Comparison of ENCODE assay signal across 13 mouse cellular contexts in genomic region chr19:37957256-37957655, GRCm38 (mm10).
DNase-seq lines count a peak whose midpoint lies in the region; ATAC-seq and TF ChIP-seq lines count a peak whose summit lies in the region.
"Had no signal": no experiment of that assay in that cellular context is flagged by ENCODE, and none has a peak within 500 bp of the region (broad histone marks: within the 10 kb centered on the region; RNA-seq: fewer than 3 reads in every experiment).

No protein-coding gene starts in this region.

- peak; percentile 8 to 41 for DNase-seq in kidney, postnatal 25 days
- no peak for DNase-seq in kidney, adult 11 months
- peak; percentile 76 for DNase-seq in heart, adult 8-10 months (ENCODE audit: low spot score)
- peak; percentile 41 for DNase-seq in lung, postnatal 25 days (ENCODE audit: low spot score)
- DNase-seq in cerebellum, postnatal 36 days, result no peak
- DNase-seq in midbrain, embryonic 11.5 days (ENCODE audit: low spot score, missing footprints), result no peak
- DNase-seq: layer of hippocampus, adult 9-11 months had no signal

- no peaks in the 10 kb centered on the region for H3K36me3 ChIP-seq in midbrain, embryonic 11.5 days (ENCODE audit: control insufficient read depth, insufficient read depth, low read length)
- H3K36me3 ChIP-seq in forebrain, embryonic 13.5 days (ENCODE audit: poor library complexity, severe bottlenecking), result no peaks in the 10 kb centered on the region
- H3K36me3 ChIP-seq: embryonic facial prominence, embryonic 12.5 days; neural tube, embryonic 13.5 days had no signal

- peaks cover 46% of the 10 kb centered on the region for H3K4me1 ChIP-seq in bone marrow macrophage, adult 2 months (ENCODE audit: control insufficient read depth, insufficient read depth, low read length)
- H3K4me1 ChIP-seq in midbrain, embryonic 11.5 days (ENCODE audit: control insufficient read depth, insufficient read depth, low read length), result no peaks in the 10 kb centered on the region
- no peaks in the 10 kb centered on the region for H3K4me1 ChIP-seq in forebrain, embryonic 13.5 days
- H3K4me1 ChIP-seq: embryonic facial prominence, embryonic 12.5 days; limb, embryonic 15.5 days; neural tube, embryonic 13.5 days; stomach, embryonic 15.5 days had no signal

- peak overlapping the region; percentile 5 for H3K27ac ChIP-seq in bone marrow macrophage, adult 2 months (ENCODE audit: insufficient read depth, low read depth, low read length)
- no peak overlapping the region for H3K27ac ChIP-seq in midbrain, embryonic 11.5 days (ENCODE audit: low read depth, low read length)
- no peak overlapping the region for H3K27ac ChIP-seq in forebrain, embryonic 13.5 days
- H3K27ac ChIP-seq: embryonic facial prominence, embryonic 12.5 days; limb, embryonic 15.5 days; neural tube, embryonic 13.5 days; stomach, embryonic 15.5 days had no signal

- no peak for ATAC-seq in midbrain, embryonic 11.5 days (ENCODE audit: low FRiP score)
- no peak for ATAC-seq in forebrain, embryonic 13.5 days

- no peak overlapping the region for H3K4me3 ChIP-seq in bone marrow macrophage, adult 2 months (ENCODE audit: insufficient read depth, low read length)
- no peak overlapping the region for H3K4me3 ChIP-seq in midbrain, embryonic 11.5 days (ENCODE audit: low read depth, low read length)
- H3K4me3 ChIP-seq in forebrain, embryonic 13.5 days, result no peak overlapping the region
- H3K4me3 ChIP-seq: embryonic facial prominence, embryonic 12.5 days; limb, embryonic 15.5 days; neural tube, embryonic 13.5 days; stomach, embryonic 15.5 days had no signal

- TF ChIP-seq POLR2A in bone marrow macrophage, adult 2 months (IDR thresholded peaks at IDR 0.05; ENCODE audit: borderline replicate concordance, low read depth, low read length), result no peak

- H3K9me3 ChIP-seq in midbrain, embryonic 11.5 days (ENCODE audit: control insufficient read depth, low read length), result no peaks in the 10 kb centered on the region
- H3K9me3 ChIP-seq in forebrain, embryonic 13.5 days (replicated peaks), result no peaks in the 10 kb centered on the region
- H3K9me3 ChIP-seq: embryonic facial prominence, embryonic 12.5 days; limb, embryonic 15.5 days; neural tube, embryonic 13.5 days; stomach, embryonic 15.5 days had no signal

- WGBS in midbrain, embryonic 11.5 days, result 80% methylated on average over 7 of the region's 7 CpGs
- WGBS in forebrain, embryonic 13.5 days, result 79% methylated on average over 7 of the region's 7 CpGs

- TF ChIP-seq CTCF in bone marrow macrophage, adult 2 months (IDR thresholded peaks at IDR 0.05; ENCODE audit: low read depth, low read length), result no peak

- H3K4me2 ChIP-seq in midbrain, embryonic 11.5 days, result no peak overlapping the region
- no peak overlapping the region for H3K4me2 ChIP-seq in forebrain, embryonic 13.5 days
- H3K4me2 ChIP-seq: embryonic facial prominence, embryonic 12.5 days; limb, embryonic 15.5 days; neural tube, embryonic 13.5 days; stomach, embryonic 15.5 days had no signal

- no peaks in the 10 kb centered on the region for H3K27me3 ChIP-seq in midbrain, embryonic 11.5 days (ENCODE audit: control insufficient read depth, insufficient read depth, low read length)
- 0 out of 2 replicates have a peak, but pooled peaks cover 7% of the 10 kb centered on the region for H3K27me3 ChIP-seq in forebrain, embryonic 13.5 days
- H3K27me3 ChIP-seq: embryonic facial prominence, embryonic 12.5 days; limb, embryonic 15.5 days; neural tube, embryonic 13.5 days; stomach, embryonic 15.5 days had no signal

- no peak overlapping the region for H3K9ac ChIP-seq in midbrain, embryonic 11.5 days (ENCODE audit: low read length)
- H3K9ac ChIP-seq in forebrain, embryonic 13.5 days, result no peak overlapping the region
- H3K9ac ChIP-seq: embryonic facial prominence, embryonic 12.5 days; limb, embryonic 15.5 days; neural tube, embryonic 13.5 days; stomach, embryonic 15.5 days had no signal

Comparison
In these comparisons a context has a peak if more than half of its experiments do, and no peak if none do; other contexts are left out.
1. DNase-seq: peak in kidney, postnatal 25 days (2 of 2), heart, adult 8-10 months (single experiment) and lung, postnatal 25 days (single experiment); none in kidney, adult 11 months (single experiment), cerebellum, postnatal 36 days (0 of 2) and midbrain, embryonic 11.5 days (single experiment).